Mouse (Mus musculus): ENCODE measurements around the gene Osbpl10. TPM values are rescaled to one million over a fixed set of nuclear protein-coding genes. Genes with fewer than 3 reads are reported as not detected.
A peak's percentile ranks its signal among the peaks of the same experiment; 100 is the strongest.

The Osbpl10 gene
- polyA plus RNA-seq, 1 experiment = not detected

DNA sequence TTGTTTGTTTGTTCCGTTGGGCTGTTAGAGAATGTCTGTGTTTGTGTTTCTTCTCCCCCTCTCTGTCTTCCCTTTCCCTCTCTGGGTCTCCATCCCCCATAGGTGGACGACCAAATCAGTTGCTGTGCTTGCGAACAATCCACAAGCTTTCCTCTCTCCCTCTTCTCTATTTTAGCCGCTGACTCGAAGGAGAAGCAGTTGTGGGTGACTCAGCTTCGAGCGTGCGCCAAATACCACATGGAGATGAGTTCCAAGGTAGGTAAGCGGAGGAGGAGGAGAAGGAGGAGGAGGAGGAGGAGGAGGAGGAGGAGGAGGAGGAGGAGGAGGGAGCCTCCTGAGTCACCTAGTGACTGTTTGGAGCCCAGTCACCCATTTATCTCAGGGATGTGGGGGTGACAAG, 88.7 kb downstream of the Osbpl10 start:
- TF ChIP-seq POLR2A (IDR thresholded peaks at IDR 0.05; ENCODE audit: insufficient read depth, low read depth, low read length) (no peak), CTCF (IDR thresholded peaks at IDR 0.05; ENCODE audit: insufficient read depth, low read depth, low read length) (no peak)
- peaks cover 12% of the 10 kb centered on the region for H3K4me1 ChIP-seq (ENCODE audit: control insufficient read depth, insufficient read depth, low read length)
- H3K27ac ChIP-seq (ENCODE audit: insufficient read depth, low read depth, low read length) = no peak overlapping the region
- H3K4me3 ChIP-seq (ENCODE audit: insufficient read depth, low read depth, low read length) = no peak overlapping the region
- WGBS = 44% methylated on average over 9 of the region's 9 CpGs

DNA sequence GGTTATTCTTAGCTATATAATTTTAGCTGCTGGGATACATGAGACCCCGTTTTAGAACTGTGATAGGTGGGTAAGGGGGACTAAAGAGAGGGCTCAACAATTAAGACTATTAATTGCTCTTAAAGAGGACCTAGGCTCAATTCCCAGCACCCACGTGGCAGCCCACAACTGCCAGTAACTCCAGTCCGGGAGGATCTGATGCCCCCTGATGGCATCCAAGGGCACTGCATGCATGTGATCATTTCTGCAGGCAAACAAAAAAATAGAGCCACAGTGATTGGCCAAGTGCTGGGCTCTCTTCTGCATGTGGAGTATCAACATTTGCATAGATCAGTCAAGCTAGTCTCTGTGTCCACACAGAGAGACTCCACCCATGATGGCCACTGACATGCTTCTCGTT, 96.8 kb downstream of the Osbpl10 start:
- WGBS = 91% methylated on average over 4 of the region's 4 CpGs
- TF ChIP-seq CTCF (IDR thresholded peaks at IDR 0.05; ENCODE audit: insufficient read depth, low read depth, low read length) (no peak), POLR2A (IDR thresholded peaks at IDR 0.05; ENCODE audit: insufficient read depth, low read depth, low read length) (no peak)
- Histone ChIP-seq H3K4me1 (ENCODE audit: control insufficient read depth, insufficient read depth, low read length) (no peaks in the 10 kb centered on the region), H3K4me3 (ENCODE audit: insufficient read depth, low read depth, low read length) (no peak overlapping the region), H3K27ac (ENCODE audit: insufficient read depth, low read depth, low read length) (no peak overlapping the region)

DNA sequence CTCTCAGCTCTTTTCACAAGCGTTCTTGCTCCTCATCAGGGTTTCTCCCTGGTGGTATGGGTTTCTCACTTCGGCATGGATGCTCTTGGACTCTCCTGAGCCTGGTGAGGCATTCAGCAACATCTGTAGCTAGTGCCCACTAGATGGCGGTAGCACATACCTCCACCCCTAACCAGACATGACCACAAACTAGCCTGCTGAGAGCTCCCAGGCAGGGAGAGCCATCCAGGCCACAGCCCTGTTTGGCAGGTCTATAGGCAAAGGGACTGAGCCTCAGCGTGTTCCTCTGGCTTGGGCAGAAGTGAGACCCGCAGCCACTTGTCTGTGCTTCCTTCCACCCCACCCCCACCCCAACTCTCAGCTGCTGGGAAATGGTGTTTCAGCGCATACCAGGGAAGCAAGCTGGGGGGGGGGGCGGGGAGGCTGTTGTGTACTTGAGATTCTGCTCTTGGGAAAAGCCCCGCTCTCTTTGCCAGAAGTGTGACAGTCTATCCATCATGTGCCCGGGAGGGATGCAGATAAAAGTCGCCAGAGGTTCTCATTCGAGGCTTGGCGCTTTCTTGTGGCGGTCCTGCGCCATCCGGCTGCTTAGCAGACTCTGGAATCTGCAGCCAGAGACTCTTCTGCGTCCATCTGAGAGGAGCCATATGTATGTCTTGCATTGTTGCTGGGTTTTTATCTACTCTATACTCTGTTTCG, 110.1 kb downstream of the Osbpl10 start:
- 58% methylated on average over 17 of the region's 17 CpGs for WGBS
- H3K4me3 ChIP-seq (ENCODE audit: insufficient read depth, low read depth, low read length) = no peak overlapping the region
- H3K4me1 ChIP-seq (ENCODE audit: control insufficient read depth, insufficient read depth, low read length) = peaks cover 2% of the 10 kb centered on the region; the same call in 1 of the 2 replicates
- TF ChIP-seq POLR2A (IDR thresholded peaks at IDR 0.05; ENCODE audit: insufficient read depth, low read depth, low read length) (no peak), CTCF (IDR thresholded peaks at IDR 0.05; ENCODE audit: insufficient read depth, low read depth, low read length) (peak; percentile 72)
- H3K27ac ChIP-seq (ENCODE audit: insufficient read depth, low read depth, low read length) = no peak overlapping the region

DNA sequence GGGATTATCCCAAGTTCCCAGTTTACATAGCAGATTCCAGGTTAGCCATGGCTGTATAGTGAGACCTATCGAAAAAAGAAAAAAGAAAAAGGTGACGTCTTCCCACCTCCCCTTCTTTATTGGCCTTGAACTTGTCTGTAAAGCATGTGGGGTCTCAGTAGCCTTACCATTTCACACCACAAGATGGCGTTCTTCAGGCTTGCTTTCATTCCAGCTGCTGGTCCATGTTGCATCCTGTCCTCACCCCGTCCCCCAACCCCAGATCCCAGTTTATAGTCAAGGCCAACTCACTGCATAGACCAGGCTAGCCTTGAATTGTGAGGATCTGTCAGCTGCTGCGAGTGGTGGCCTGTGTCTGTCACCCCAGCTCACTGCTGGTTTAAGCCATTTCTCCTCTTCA, 111.3 kb downstream of the Osbpl10 start:
- H3K27ac ChIP-seq (ENCODE audit: insufficient read depth, low read depth, low read length) = no peak overlapping the region
- peaks cover 2% of the 10 kb centered on the region; the same call in 1 of the 2 replicates for H3K4me1 ChIP-seq (ENCODE audit: control insufficient read depth, insufficient read depth, low read length)
- WGBS = 82% methylated on average over 5 of the region's 5 CpGs
- H3K4me3 ChIP-seq (ENCODE audit: insufficient read depth, low read depth, low read length) = no peak overlapping the region
- TF ChIP-seq CTCF (IDR thresholded peaks at IDR 0.05; ENCODE audit: insufficient read depth, low read depth, low read length) (no peak), POLR2A (IDR thresholded peaks at IDR 0.05; ENCODE audit: insufficient read depth, low read depth, low read length) (no peak)

DNA sequence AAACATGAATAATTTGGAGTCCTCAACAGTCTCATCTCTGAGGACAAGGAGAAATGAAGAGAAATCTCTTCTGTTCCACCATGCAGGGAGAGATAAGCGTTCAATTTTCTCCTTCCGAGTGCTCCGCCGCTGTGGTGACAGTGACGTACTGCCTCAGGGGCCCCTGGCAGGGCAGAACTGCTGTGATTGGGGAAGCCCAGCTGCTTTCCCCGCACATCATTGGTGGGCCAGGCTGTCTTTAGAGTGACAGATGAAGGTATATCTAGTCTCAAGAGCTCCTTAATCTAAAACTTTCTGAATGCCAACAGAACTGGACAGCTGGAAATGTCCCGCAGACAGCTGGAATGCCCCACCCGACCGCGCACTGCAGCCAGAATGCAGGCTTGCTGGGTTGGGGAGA, 118.1 kb downstream of the Osbpl10 start:
- Histone ChIP-seq H3K4me3 (ENCODE audit: insufficient read depth, low read depth, low read length) (no peak overlapping the region), H3K4me1 (ENCODE audit: control insufficient read depth, insufficient read depth, low read length) (no peaks in the 10 kb centered on the region), H3K27ac (ENCODE audit: insufficient read depth, low read depth, low read length) (no peak overlapping the region)
- TF ChIP-seq CTCF (IDR thresholded peaks at IDR 0.05; ENCODE audit: insufficient read depth, low read depth, low read length) = no peak
- no peak for TF ChIP-seq POLR2A (IDR thresholded peaks at IDR 0.05; ENCODE audit: insufficient read depth, low read depth, low read length)
- 92% methylated on average over 10 of the region's 10 CpGs for WGBS

DNA sequence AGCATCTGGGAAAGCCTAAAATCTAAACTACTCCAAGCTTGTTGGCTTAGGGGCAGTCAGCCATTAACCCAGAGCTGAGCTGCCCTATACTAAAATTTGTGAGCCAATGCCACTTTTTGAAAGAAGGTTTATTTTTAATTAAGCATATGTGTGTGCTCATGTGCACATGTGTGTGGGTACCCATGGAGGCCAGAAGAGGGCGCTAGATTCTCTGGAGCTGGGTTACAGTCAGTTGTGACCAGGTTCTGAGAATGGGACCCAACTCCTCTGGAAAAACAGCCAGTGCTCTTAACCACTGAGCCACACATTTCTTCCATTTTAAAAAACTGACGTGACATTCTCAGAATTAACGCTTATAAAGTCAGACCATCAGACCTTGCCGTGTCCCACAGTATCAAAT, 119.0 kb downstream of the Osbpl10 start:
- no peak overlapping the region for H3K27ac ChIP-seq (ENCODE audit: insufficient read depth, low read depth, low read length)
- H3K4me1 ChIP-seq (ENCODE audit: control insufficient read depth, insufficient read depth, low read length) = no peaks in the 10 kb centered on the region
- no peak for TF ChIP-seq POLR2A (IDR thresholded peaks at IDR 0.05; ENCODE audit: insufficient read depth, low read depth, low read length)
- TF ChIP-seq CTCF (IDR thresholded peaks at IDR 0.05; ENCODE audit: insufficient read depth, low read depth, low read length) = no peak
- WGBS = 90% methylated on average over 4 of the region's 4 CpGs
- H3K4me3 ChIP-seq (ENCODE audit: insufficient read depth, low read depth, low read length) = no peak overlapping the region

DNA sequence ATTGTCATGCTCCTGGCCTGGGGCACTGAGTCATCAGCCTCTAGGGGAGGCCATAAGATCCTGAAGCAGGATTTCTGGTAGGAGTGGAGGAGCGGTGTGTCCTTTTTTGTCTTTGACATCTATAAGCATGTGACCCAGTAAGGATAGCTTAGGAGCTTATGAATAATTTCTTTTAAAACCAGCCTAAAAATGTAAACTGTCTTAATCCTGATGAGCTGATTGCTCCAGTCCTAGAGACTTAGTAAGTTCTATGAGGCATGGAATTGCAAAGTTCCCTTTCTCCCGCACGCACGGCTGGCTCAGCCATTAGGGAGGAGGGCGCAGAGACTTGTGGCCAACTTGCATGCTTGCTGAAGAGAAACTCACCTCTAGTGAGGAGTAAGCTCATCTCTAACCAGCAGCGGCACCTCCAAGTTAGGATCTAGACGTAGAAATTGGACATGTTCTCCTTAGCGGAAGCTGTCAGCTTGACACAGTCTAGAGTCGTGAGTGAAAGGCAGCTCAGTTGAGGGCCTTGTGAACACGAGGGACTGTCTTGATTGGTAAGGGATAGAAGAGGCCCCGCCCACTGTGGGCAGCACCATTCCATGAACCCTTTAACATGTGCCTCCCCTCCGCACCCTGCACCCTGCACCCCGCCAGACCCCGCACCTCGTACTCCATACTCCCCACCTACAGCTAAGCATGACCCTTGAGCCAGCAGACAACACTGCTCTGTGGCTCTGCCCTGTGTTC, 122.0 kb downstream of the Osbpl10 start:
- no peak overlapping the region for H3K27ac ChIP-seq (ENCODE audit: insufficient read depth, low read depth, low read length)
- 88% methylated on average over 15 of the region's 15 CpGs for WGBS
- no peaks in the 10 kb centered on the region for H3K4me1 ChIP-seq (ENCODE audit: control insufficient read depth, insufficient read depth, low read length)
- no peak overlapping the region for H3K4me3 ChIP-seq (ENCODE audit: insufficient read depth, low read depth, low read length)
- TF ChIP-seq CTCF (IDR thresholded peaks at IDR 0.05; ENCODE audit: insufficient read depth, low read depth, low read length) (no peak), POLR2A (IDR thresholded peaks at IDR 0.05; ENCODE audit: insufficient read depth, low read depth, low read length) (no peak)

DNA sequence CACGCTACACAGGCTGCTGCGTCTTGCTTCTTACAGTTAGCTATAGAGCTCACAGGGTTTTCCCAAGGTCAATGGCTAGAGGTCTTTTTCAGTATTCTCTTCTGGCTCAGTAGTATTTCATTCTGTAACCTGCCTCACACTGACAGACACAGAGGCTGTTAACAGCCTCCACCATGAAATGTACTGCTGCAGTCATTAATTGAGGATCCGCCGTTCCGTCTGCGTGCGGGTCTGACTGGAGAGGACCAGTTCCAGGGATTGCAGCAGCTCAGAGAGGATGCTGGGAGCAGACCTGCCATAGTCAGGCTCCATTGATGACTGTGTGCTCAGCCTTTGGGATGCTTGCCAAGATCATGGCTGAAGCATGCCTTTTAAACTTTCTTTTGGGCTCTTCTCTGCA, 129.1 kb downstream of the Osbpl10 start:
- WGBS = 39% methylated on average over 7 of the region's 7 CpGs
- peaks cover 8% of the 10 kb centered on the region for H3K4me1 ChIP-seq (ENCODE audit: control insufficient read depth, insufficient read depth, low read length)
- TF ChIP-seq CTCF (IDR thresholded peaks at IDR 0.05; ENCODE audit: insufficient read depth, low read depth, low read length) (no peak), POLR2A (IDR thresholded peaks at IDR 0.05; ENCODE audit: insufficient read depth, low read depth, low read length) (no peak)
- H3K4me3 ChIP-seq (ENCODE audit: insufficient read depth, low read depth, low read length) = no peak overlapping the region
- H3K27ac ChIP-seq (ENCODE audit: insufficient read depth, low read depth, low read length) = no peak overlapping the region

DNA sequence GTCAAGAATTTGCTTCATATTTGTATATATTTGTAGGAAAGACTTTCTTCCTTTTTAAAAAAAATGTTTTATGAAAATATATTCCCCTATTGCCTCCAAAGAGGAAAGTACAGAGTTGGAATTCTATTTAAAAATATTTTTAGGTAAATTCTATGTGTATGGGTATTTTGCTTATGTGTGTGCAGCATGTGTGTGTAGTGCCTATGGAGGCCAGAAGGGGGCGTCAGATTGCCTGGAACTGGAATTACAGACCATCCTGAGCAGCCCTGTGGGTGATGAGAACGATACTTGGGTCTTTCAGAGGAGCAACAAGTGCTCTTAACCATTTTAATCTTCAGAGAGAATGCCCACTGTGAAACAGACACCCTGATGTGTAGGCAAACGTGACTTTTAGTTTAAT, 132.3 kb downstream of the Osbpl10 start:
- Histone ChIP-seq H3K4me1 (ENCODE audit: control insufficient read depth, insufficient read depth, low read length) (peaks cover 8% of the 10 kb centered on the region), H3K27ac (ENCODE audit: insufficient read depth, low read depth, low read length) (no peak overlapping the region), H3K4me3 (ENCODE audit: insufficient read depth, low read depth, low read length) (no peak overlapping the region)
- TF ChIP-seq POLR2A (IDR thresholded peaks at IDR 0.05; ENCODE audit: insufficient read depth, low read depth, low read length) (no peak), CTCF (IDR thresholded peaks at IDR 0.05; ENCODE audit: insufficient read depth, low read depth, low read length) (no peak)
- 52% methylated on average over 3 of the region's 3 CpGs for WGBS
